Mouse (Mus musculus): ENCODE data around the gene Xrra1. TPM values are rescaled to one million over a fixed set of nuclear protein-coding genes. Genes with fewer than 3 reads are reported as not detected.

Xrra1 gene
- polyA plus RNA-seq (2012; rRNA removed; ENCODE audit: low replicate concordance) = 0.28 and 0.44 TPM in 2 replicates

DNA sequence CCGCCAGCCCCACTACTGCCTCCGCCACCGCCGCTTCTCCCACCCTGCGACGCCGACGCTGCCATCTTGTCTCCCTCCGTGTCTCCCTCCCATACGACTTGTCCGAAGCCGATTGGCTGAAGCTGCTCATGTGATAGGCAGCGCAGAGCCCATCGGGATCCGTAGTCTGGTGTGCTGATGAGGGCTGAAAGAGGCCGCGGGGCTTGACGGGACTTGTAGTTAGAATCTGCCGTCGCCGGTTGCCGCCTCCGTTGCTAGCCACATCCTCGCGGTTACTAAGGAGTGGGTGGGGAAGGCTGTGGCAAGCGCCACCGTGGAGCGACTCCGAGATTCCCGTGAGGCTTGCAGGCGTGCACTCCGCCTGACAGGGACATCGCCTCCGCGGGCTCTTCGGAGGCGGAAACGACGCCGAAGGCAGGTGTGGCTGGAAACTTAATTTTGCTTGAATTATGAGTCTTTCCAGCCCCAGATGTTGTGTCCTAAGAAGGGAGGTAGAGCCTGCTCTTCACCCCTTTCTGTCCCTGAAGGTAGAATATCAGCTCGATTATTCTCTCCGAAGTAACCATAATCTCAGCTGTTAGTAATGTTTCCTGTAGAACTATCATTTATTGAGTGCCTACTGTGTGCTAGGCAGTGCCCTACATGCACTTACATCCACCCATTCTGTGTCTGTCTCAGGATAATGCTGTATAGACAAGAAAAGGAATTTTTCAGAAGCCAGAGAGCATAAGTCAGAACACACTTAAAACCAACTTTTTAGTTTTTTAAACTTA is at the start of gene Xrra1:
Xrra1 (plus strand) TSS at position 304 of the 773 bp plus-strand sequence.

DNA sequence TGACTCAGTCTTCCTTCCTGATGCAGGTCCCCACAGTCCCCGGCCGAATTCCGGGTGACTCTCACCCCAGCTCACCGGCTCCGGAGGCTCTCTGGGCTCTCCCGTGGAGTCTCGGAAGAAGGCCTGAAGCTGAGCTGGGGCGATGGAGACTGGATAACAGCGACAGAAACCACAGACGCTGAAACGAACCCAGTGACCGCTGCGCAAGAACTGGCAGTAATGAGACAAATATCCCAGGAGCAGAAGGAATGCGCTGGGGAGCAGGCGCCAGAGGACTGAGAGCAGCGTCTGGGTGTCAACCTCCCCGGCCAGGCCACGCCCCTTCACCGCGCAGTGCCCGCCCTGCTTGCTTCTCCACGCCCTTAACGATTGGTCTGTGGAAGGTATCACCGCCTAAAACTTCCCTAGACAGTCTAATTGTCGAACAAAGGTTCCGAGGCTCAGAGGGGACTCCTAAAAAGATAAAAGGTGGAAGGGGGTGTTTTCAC is 30.8 kb upstream of the Xrra1 start, which contains the start of gene Neu3:
Neu3 (minus strand) TSS at position 335 of the 488 bp plus-strand sequence.

DNA sequence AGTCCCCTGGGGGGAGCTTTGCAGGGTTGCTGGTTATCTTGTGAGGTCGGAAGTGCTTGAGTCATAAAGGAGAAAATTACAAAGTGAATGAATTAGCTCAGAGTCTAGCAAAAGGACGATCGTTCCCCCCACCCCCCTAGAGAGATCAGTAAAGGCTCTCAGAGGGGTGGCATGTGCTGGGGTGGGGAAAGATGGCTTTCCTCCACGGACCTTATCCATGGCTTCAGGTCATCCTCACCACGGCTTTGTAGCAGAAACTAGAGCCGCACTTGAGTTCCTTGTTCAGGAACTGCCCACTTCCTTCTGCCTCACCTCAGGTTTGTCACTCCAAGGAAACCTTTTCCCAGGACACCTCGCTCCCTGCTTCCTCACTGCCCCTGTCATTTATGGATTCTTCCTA is 4.4 kb downstream of the Xrra1 start, which contains the start of gene Spcs2:
Spcs2 (minus strand) TSS at position 101 of the 400 bp plus-strand sequence.

Other genes with a start within 250 kb of the Xrra1 start
- gene Tpbgl, start 232.0 kb upstream of the Xrra1 start, polyA plus RNA-seq (2012; rRNA removed; ENCODE audit: low replicate concordance) = 6.1 and 10.3 TPM in 2 replicates
- 32.4 and 54.0 TPM in 2 replicates for gene Slco2b1, start 147.8 kb upstream of the Xrra1 start, polyA plus RNA-seq (2012; rRNA removed; ENCODE audit: low replicate concordance)
- gene Olfr520, start 128.8 kb upstream of the Xrra1 start, polyA plus RNA-seq (2012; rRNA removed; ENCODE audit: low replicate concordance) = 0.76 TPM in 1 of 2 replicates, not detected in the other
- not detected in 2 replicates for gene Olfr521, start 95.6 kb upstream of the Xrra1 start, polyA plus RNA-seq (2012; rRNA removed; ENCODE audit: low replicate concordance)
- 2.0 and 3.7 TPM in 2 replicates for gene Neu3, start 30.7 kb upstream of the Xrra1 start, polyA plus RNA-seq (2012; rRNA removed; ENCODE audit: low replicate concordance)
- 23.1 and 43.5 TPM in 2 replicates for gene Spcs2, start 4.3 kb downstream of the Xrra1 start, polyA plus RNA-seq (2012; rRNA removed; ENCODE audit: low replicate concordance)
- 4.0 and 8.5 TPM in 2 replicates for gene Rnf169, start 121.3 kb downstream of the Xrra1 start, polyA plus RNA-seq (2012; rRNA removed; ENCODE audit: low replicate concordance)
- 0.07 and 46.7 TPM in 2 replicates for gene Chrdl2, start 147.1 kb downstream of the Xrra1 start, polyA plus RNA-seq (2012; rRNA removed; ENCODE audit: low replicate concordance)